Mouse (Mus musculus): ENCODE measurements around the gene Bcat2. TPM values are rescaled to one million over a fixed set of nuclear protein-coding genes. Genes with fewer than 3 reads are reported as not detected.

The Bcat2 gene
- polyA plus RNA-seq, 1 experiment from 2014 or later = 25.0 TPM

DNA sequence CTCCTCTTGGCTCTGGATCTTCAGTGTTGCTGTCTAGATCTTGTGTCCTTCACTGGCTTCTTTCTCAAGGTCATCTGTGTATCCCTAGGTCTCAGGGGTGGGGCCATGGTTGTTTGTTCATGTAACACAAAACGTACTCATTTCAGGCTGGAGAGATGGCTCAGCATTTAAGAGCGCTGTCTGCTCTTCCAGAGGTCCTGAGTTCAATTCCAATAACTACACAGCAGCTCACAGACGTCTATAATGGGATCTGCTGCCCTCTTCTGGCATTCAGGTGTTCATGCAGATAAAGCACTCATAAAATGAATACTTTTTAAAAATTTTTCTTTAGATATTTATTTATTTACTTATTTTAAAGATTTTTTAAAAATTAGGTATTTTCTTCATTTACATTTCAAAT, 20.9 kb downstream of the Bcat2 start:
- no peak overlapping the region for H3K4me3 ChIP-seq (ENCODE audit: low read depth, low read length)
- H3K9me3 ChIP-seq (replicated peaks; ENCODE audit: control insufficient read depth, low read length, poor library complexity, severe bottlenecking) = no peaks in the 10 kb centered on the region
- 56% methylated on average over 3 of the region's 3 CpGs for WGBS
- no peaks in the 10 kb centered on the region for H3K36me3 ChIP-seq (ENCODE audit: control insufficient read depth, insufficient read depth, low read length)
- H3K4me1 ChIP-seq (ENCODE audit: control insufficient read depth, insufficient read depth, low read length) = no peaks in the 10 kb centered on the region; the same call in 1 of the 2 replicates
- H3K27ac ChIP-seq (ENCODE audit: low read length) = no peak overlapping the region
- no peak for ATAC-seq
- H3K27me3 ChIP-seq (ENCODE audit: control insufficient read depth, insufficient read depth, low read depth, low read length) = no peaks in the 10 kb centered on the region
- H3K9ac ChIP-seq (ENCODE audit: low read depth, low read length) = no peak overlapping the region
- H3K4me2 ChIP-seq (ENCODE audit: low read length) = no peak overlapping the region

DNA sequence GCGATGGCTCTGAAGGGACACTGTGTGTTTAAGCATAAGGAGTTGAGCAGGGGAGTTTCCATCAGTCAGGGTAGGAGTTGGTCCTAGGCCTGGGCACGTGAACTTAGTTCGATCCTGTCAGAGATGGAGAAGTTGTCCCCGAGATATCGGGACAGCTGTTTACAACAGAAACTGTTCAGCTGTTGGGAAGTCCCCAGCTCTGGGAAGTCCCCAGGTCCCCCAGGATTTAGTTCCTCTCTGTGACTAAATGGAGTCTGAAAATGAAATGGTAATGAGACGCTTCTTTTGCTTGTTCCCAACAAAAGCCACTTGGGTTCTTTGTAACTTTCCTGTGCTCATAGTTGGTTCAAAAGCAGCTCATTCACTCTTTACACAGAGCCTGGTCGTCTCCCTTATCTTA, 21.9 kb downstream of the Bcat2 start:
- 76% methylated on average over 7 of the region's 7 CpGs for WGBS
- Histone ChIP-seq H3K4me2 (ENCODE audit: low read length) (no peak overlapping the region), H3K4me1 (ENCODE audit: control insufficient read depth, insufficient read depth, low read length) (no peaks in the 10 kb centered on the region; the same call in 1 of the 2 replicates), H3K36me3 (ENCODE audit: control insufficient read depth, insufficient read depth, low read length) (no peaks in the 10 kb centered on the region), H3K4me3 (ENCODE audit: low read depth, low read length) (no peak overlapping the region), H3K27me3 (ENCODE audit: control insufficient read depth, insufficient read depth, low read depth, low read length) (no peaks in the 10 kb centered on the region), H3K9ac (ENCODE audit: low read depth, low read length) (no peak overlapping the region), H3K9me3 (replicated peaks; ENCODE audit: control insufficient read depth, low read length, poor library complexity, severe bottlenecking) (no peaks in the 10 kb centered on the region), H3K27ac (ENCODE audit: low read length) (no peak overlapping the region)
- ATAC-seq = no peak

DNA sequence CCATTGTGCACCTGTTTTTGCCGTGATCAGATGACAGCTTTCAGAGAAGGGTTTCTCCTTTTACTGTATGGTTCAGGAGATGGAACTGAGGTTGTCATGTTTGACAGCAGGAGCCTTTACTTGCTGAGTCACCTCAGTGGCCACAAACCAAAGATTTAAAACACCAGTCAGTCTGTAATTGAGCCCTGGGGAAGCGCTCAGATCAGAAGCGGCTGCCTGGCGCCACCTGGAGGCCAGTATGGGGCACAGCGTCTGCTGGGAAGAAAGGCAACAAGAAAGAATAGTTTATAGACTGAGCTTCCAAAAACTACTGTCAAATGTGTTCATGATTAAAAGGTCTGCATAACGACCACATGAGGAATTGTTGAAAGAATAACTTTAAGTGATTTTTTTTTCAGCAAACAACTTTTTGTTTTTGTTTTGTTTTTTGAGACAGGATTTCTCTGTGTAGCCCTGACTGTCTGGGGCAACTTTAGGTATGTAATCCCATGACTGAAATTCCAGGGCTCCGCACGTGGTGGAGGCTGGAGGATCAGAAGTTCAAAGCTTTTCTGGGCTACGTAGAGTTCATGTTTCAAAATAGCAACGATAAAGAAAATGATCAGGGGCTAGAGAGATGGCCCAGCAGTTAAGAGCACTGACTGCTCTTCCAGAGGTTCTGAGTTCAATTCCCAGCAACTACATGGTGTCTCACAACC, 23.3 kb downstream of the Bcat2 start:
- Histone ChIP-seq H3K36me3 (ENCODE audit: control insufficient read depth, insufficient read depth, low read length) (no peaks in the 10 kb centered on the region), H3K9me3 (replicated peaks; ENCODE audit: control insufficient read depth, low read length, poor library complexity, severe bottlenecking) (no peaks in the 10 kb centered on the region), H3K4me1 (ENCODE audit: control insufficient read depth, insufficient read depth, low read length) (no peaks in the 10 kb centered on the region; the same call in 1 of the 2 replicates), H3K9ac (ENCODE audit: low read depth, low read length) (no peak overlapping the region), H3K27me3 (ENCODE audit: control insufficient read depth, insufficient read depth, low read depth, low read length) (no peaks in the 10 kb centered on the region), H3K4me2 (ENCODE audit: low read length) (no peak overlapping the region), H3K27ac (ENCODE audit: low read length) (no peak overlapping the region), H3K4me3 (ENCODE audit: low read depth, low read length) (no peak overlapping the region)
- no peak for ATAC-seq
- 27% methylated on average over 10 of the region's 10 CpGs for WGBS

DNA sequence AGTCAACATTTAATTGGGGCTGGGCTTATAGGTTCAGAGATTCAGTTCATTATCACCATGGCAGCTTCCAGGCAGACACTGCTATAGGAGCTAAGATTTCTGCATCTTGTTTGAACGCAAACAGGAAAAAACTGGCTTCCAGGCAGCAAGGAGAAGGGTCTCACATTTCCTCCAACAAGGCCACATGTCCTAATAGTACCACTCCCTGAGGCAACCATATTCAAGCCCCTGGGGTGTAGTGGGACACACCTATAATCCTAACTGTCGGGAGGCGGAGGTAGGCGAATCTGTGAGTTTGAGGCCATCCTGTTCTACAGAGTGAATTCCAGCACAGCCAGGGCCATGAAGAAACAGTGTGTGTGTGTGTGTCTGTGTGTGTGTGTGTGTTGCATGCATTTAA, 25.2 kb downstream of the Bcat2 start:
- Histone ChIP-seq H3K36me3 (ENCODE audit: control insufficient read depth, insufficient read depth, low read length) (no peaks in the 10 kb centered on the region), H3K4me2 (ENCODE audit: low read length) (no peak overlapping the region), H3K9ac (ENCODE audit: low read depth, low read length) (no peak overlapping the region), H3K4me1 (ENCODE audit: control insufficient read depth, insufficient read depth, low read length) (no peaks in the 10 kb centered on the region), H3K9me3 (replicated peaks; ENCODE audit: control insufficient read depth, low read length, poor library complexity, severe bottlenecking) (no peaks in the 10 kb centered on the region), H3K4me3 (ENCODE audit: low read depth, low read length) (no peak overlapping the region), H3K27ac (ENCODE audit: low read length) (no peak overlapping the region), H3K27me3 (ENCODE audit: control insufficient read depth, insufficient read depth, low read depth, low read length) (no peaks in the 10 kb centered on the region)
- 80% methylated on average over 4 of the region's 4 CpGs for whole genome bisulfite sequencing
- no peak for ATAC-seq

DNA sequence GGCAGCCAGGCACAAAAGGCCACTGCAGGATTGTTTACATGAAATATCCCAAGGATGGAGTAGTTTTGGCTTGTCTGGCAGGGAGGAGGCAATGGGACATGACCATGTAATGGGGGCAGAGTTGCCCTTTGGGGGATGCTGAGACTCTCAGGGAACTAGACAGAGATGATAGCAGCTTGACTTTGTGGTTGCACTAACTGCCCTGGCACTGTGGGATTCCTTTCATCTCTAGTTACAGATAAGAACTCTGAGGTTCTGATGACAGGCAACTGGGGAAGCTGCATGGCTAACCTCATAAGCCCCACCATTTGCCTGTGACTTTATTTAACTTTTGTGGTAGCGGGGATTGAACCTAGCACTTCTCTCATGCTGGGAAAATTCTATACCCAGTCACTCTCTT, 26.2 kb downstream of the Bcat2 start:
- 70% methylated on average over 1 of the region's 1 CpGs for WGBS
- Histone ChIP-seq H3K27ac (ENCODE audit: low read length) (no peak overlapping the region), H3K9ac (ENCODE audit: low read depth, low read length) (no peak overlapping the region), H3K27me3 (ENCODE audit: control insufficient read depth, insufficient read depth, low read depth, low read length) (no peaks in the 10 kb centered on the region), H3K4me2 (ENCODE audit: low read length) (no peak overlapping the region), H3K9me3 (replicated peaks; ENCODE audit: control insufficient read depth, low read length, poor library complexity, severe bottlenecking) (no peaks in the 10 kb centered on the region), H3K4me1 (ENCODE audit: control insufficient read depth, insufficient read depth, low read length) (no peaks in the 10 kb centered on the region), H3K4me3 (ENCODE audit: low read depth, low read length) (no peak overlapping the region), H3K36me3 (ENCODE audit: control insufficient read depth, insufficient read depth, low read length) (no peaks in the 10 kb centered on the region)
- no peak for ATAC-seq

DNA sequence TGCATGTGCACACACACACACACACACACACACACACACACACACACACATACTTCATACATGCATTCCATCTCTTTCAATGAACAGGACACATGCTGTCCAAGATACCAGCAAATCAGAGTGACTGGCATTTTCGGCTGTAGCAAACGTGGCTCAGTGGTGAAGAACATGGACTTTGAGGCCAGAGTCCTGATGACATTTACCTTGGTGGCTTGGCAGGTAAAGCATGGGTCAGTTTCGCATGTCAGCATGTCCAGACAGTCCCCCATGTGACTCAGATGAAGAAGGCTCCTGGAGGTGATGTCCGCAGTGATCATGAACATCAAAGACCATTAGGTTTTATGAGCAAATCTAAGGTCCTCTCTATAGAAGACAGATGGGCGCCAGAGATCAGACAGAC, 27.1 kb downstream of the Bcat2 start:
- 91% methylated on average over 5 of the region's 5 CpGs for WGBS
- H3K9ac ChIP-seq (ENCODE audit: low read depth, low read length) = no peak overlapping the region
- no peaks in the 10 kb centered on the region for H3K4me1 ChIP-seq (ENCODE audit: control insufficient read depth, insufficient read depth, low read length)
- H3K27me3 ChIP-seq (ENCODE audit: control insufficient read depth, insufficient read depth, low read depth, low read length) = no peaks in the 10 kb centered on the region
- H3K36me3 ChIP-seq (ENCODE audit: control insufficient read depth, insufficient read depth, low read length) = no peaks in the 10 kb centered on the region
- no peak overlapping the region for H3K4me3 ChIP-seq (ENCODE audit: low read depth, low read length)
- ATAC-seq = no peak
- no peaks in the 10 kb centered on the region for H3K9me3 ChIP-seq (replicated peaks; ENCODE audit: control insufficient read depth, low read length, poor library complexity, severe bottlenecking)
- H3K27ac ChIP-seq (ENCODE audit: low read length) = no peak overlapping the region
- no peak overlapping the region for H3K4me2 ChIP-seq (ENCODE audit: low read length)

DNA sequence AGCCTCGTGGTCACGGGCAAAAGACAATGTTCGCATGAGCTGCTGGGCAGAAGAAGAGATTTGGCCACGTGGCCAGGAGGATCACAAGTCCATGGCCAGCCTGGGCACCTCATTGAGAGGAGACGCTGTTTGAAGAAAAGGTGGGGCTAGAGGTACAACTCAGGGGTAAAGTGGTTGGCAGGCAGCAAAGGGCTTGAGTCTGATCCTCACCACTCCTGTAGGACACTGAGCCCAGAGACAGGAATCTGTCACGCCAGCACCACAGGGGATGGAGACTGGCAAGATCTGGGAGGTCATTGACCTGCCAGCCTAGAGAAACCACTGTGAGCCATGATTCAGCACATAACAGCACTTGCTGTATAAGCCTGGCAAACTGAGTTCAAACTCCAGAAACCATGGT, 27.6 kb downstream of the Bcat2 start:
- Histone ChIP-seq H3K4me2 (ENCODE audit: low read length) (no peak overlapping the region), H3K36me3 (ENCODE audit: control insufficient read depth, insufficient read depth, low read length) (no peaks in the 10 kb centered on the region), H3K9me3 (replicated peaks; ENCODE audit: control insufficient read depth, low read length, poor library complexity, severe bottlenecking) (no peaks in the 10 kb centered on the region), H3K27ac (ENCODE audit: low read length) (no peak overlapping the region), H3K27me3 (ENCODE audit: control insufficient read depth, insufficient read depth, low read depth, low read length) (no peaks in the 10 kb centered on the region), H3K4me1 (ENCODE audit: control insufficient read depth, insufficient read depth, low read length) (no peaks in the 10 kb centered on the region), H3K4me3 (ENCODE audit: low read depth, low read length) (no peak overlapping the region), H3K9ac (ENCODE audit: low read depth, low read length) (no peak overlapping the region)
- 90% methylated on average over 6 of the region's 6 CpGs for WGBS
- ATAC-seq = no peak

DNA sequence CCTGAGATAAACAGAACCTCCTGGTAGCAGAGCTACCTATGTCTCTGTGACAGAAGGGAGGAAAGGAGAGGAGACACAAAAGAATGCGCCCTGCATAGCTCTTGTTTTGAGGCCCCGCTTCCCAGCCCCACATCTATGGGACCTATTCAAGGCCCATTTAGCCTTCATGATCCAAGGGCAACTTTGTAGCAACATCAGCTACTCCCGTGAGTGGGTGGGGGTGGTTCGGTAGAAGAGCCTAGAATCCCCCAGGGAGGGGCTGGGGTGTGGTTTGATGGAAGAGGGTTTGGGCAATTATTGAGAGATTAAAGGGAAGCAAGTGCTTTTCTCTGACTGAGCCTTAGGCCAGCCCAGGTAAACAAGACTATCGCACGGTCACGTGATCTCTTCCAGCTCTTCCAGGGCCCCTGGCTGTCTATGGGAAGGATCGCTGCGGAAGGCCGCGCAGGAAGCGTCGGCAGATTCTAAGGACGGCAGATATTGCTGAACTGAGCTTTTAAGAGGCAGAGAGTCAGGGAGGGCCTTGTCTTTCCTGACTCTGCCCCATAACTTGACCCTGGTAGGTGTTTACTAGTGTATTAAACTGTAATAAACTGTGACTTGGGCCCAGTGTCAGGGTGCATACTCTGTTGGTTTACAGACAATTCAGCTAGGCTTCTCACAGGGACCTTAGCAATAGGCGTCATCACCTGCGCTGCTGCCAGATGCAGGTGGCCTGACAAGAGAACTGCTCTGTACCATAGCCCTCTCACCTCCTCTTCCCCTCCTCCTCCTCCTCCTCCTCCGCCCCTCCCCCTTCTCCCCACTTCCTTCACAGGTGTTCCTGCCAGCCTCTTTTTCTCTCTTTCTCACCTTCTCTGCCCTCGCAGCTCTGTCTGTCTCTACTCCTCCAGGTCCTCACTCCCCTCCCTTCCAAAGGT, 29.3 kb downstream of the Bcat2 start:
- Histone ChIP-seq H3K4me2 (ENCODE audit: low read length) (no peak overlapping the region), H3K27ac (ENCODE audit: low read length) (no peak overlapping the region), H3K9me3 (replicated peaks; ENCODE audit: control insufficient read depth, low read length, poor library complexity, severe bottlenecking) (no peaks in the 10 kb centered on the region), H3K4me1 (ENCODE audit: control insufficient read depth, insufficient read depth, low read length) (no peaks in the 10 kb centered on the region), H3K9ac (ENCODE audit: low read depth, low read length) (no peak overlapping the region), H3K4me3 (ENCODE audit: low read depth, low read length) (no peak overlapping the region), H3K36me3 (ENCODE audit: control insufficient read depth, insufficient read depth, low read length) (no peaks in the 10 kb centered on the region), H3K27me3 (ENCODE audit: control insufficient read depth, insufficient read depth, low read depth, low read length) (no peaks in the 10 kb centered on the region)
- 48% methylated on average over 18 of the region's 18 CpGs for WGBS
- ATAC-seq = no peak

DNA sequence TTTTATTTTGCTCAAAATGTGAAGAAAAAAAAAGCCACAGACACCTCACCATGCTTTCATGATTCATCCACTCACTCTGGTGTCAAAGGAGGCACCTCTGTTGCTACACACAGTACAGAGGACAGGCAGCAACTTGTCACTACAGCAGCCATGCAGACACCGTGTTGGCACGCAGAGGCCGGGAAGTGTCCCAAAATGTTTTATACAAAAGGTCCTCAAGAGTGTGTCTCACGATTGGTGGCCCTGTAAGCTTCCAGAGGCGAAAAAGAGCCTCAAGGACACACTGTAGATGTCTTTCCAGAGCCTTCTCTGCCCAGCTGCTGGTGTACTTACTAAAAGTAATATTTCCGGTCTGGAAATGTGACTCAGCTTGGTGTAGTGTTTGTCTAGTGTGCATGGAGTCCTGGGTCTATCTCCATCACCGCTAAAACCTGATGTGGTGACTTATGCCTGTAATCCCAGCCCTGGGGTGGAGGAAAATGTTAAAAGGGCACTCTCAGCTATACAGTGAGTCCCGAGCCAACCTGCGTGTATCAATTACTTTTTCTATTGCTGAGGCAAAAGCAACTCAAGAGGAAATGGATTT, 35.8 kb downstream of the Bcat2 start:
- Histone ChIP-seq H3K9me3 (replicated peaks; ENCODE audit: control insufficient read depth, low read length, poor library complexity, severe bottlenecking) (no peaks in the 10 kb centered on the region), H3K4me1 (ENCODE audit: control insufficient read depth, insufficient read depth, low read length) (no peaks in the 10 kb centered on the region), H3K9ac (ENCODE audit: low read depth, low read length) (no peak overlapping the region), H3K36me3 (ENCODE audit: control insufficient read depth, insufficient read depth, low read length) (no peaks in the 10 kb centered on the region), H3K4me2 (ENCODE audit: low read length) (no peak overlapping the region), H3K27me3 (ENCODE audit: control insufficient read depth, insufficient read depth, low read depth, low read length) (no peaks in the 10 kb centered on the region), H3K4me3 (ENCODE audit: low read depth, low read length) (no peak overlapping the region), H3K27ac (ENCODE audit: low read length) (no peak overlapping the region)
- 83% methylated on average over 9 of the region's 9 CpGs for WGBS
- no peak for ATAC-seq
